Mouse (Mus musculus): ENCODE data around the gene Ttc28. TPM values are rescaled to one million over a fixed set of nuclear protein-coding genes. Genes with fewer than 3 reads are reported as not detected.

The Ttc28 gene
- polyA plus RNA-seq, 1 experiment from 2014 or later = 3.5 TPM

GRCm38 (mm10) chr5:111114597-111114996, 235.0 kb downstream of the Ttc28 start:
- WGBS = 77% methylated on average over 10 of the region's 10 CpGs
- no peak overlapping the region for H3K4me2 ChIP-seq (replicated peaks; ENCODE audit: low read depth)
- no peak for DNase-seq (ENCODE audit: low spot score)

GRCm38 (mm10) chr5:111115519-111116350, 236.1 kb downstream of the Ttc28 start:
- Histone ChIP-seq H3K9ac (ENCODE audit: low read length) (no peak overlapping the region), H3K9me3 (ENCODE audit: control insufficient read depth, low read length) (no peaks in the 10 kb centered on the region), H3K36me3 (ENCODE audit: control insufficient read depth, insufficient read depth, low read length) (no peaks in the 10 kb centered on the region), H3K4me2 (replicated peaks; ENCODE audit: low read depth) (no peak overlapping the region), H3K4me3 (ENCODE audit: low read depth, low read length) (no peak overlapping the region), H3K27me3 (ENCODE audit: control insufficient read depth, insufficient read depth, low read length) (no peaks in the 10 kb centered on the region), H3K4me1 (replicated peaks; ENCODE audit: control insufficient read depth, insufficient read depth) (no peaks in the 10 kb centered on the region), H3K27ac (replicated peaks) (no peak overlapping the region)
- 59% methylated on average over 15 of the region's 15 CpGs for WGBS
- ATAC-seq (ENCODE audit: low FRiP score, low TSS enrichment) (no peak), DNase-seq (ENCODE audit: low spot score) (no peak)
- TF ChIP-seq EP300 (optimal IDR thresholded peaks at IDR 0.05) (no peak), CTCF (IDR thresholded peaks at IDR 0.05; ENCODE audit: low read depth) (no peak)

More at GRCm38 (mm10) chr5:111114597-111114996, 235.0 kb downstream of the Ttc28 start:
- Histone ChIP-seq H3K4me3 (ENCODE audit: low read depth, low read length) (no peak overlapping the region), H3K27ac (replicated peaks) (no peak overlapping the region), H3K4me1 (replicated peaks; ENCODE audit: control insufficient read depth, insufficient read depth) (no peaks in the 10 kb centered on the region), H3K9ac (ENCODE audit: low read length) (no peak overlapping the region), H3K36me3 (ENCODE audit: control insufficient read depth, insufficient read depth, low read length) (no peaks in the 10 kb centered on the region), H3K9me3 (ENCODE audit: control insufficient read depth, low read length) (no peaks in the 10 kb centered on the region), H3K27me3 (ENCODE audit: control insufficient read depth, insufficient read depth, low read length) (no peaks in the 10 kb centered on the region)
- ATAC-seq (ENCODE audit: low FRiP score, low TSS enrichment) = no peak
- TF ChIP-seq EP300 (optimal IDR thresholded peaks at IDR 0.05) (no peak), CTCF (IDR thresholded peaks at IDR 0.05; ENCODE audit: low read depth) (no peak)

GRCm38 (mm10) chr5:111119805-111120204, 240.2 kb downstream of the Ttc28 start:
- DNase-seq (ENCODE audit: low spot score) = no peak
- Histone ChIP-seq H3K4me3 (ENCODE audit: low read depth, low read length) (no peak overlapping the region), H3K9me3 (ENCODE audit: control insufficient read depth, low read length) (no peaks in the 10 kb centered on the region), H3K9ac (ENCODE audit: low read length) (no peak overlapping the region), H3K4me1 (replicated peaks; ENCODE audit: control insufficient read depth, insufficient read depth) (no peaks in the 10 kb centered on the region), H3K27ac (replicated peaks) (no peak overlapping the region), H3K27me3 (ENCODE audit: control insufficient read depth, insufficient read depth, low read length) (no peaks in the 10 kb centered on the region), H3K36me3 (ENCODE audit: control insufficient read depth, insufficient read depth, low read length) (no peaks in the 10 kb centered on the region), H3K4me2 (replicated peaks; ENCODE audit: low read depth) (no peak overlapping the region)
- ATAC-seq (ENCODE audit: low FRiP score, low TSS enrichment) = no peak
- 82% methylated on average over 3 of the region's 3 CpGs for WGBS
- TF ChIP-seq CTCF (IDR thresholded peaks at IDR 0.05; ENCODE audit: low read depth) (no peak), EP300 (optimal IDR thresholded peaks at IDR 0.05) (no peak)

GRCm38 (mm10) chr5:111120298-111120697, 240.7 kb downstream of the Ttc28 start:
- Histone ChIP-seq H3K27ac (replicated peaks) (no peak overlapping the region), H3K4me3 (ENCODE audit: low read depth, low read length) (no peak overlapping the region), H3K9ac (ENCODE audit: low read length) (no peak overlapping the region), H3K4me2 (replicated peaks; ENCODE audit: low read depth) (no peak overlapping the region), H3K4me1 (replicated peaks; ENCODE audit: control insufficient read depth, insufficient read depth) (no peaks in the 10 kb centered on the region), H3K27me3 (ENCODE audit: control insufficient read depth, insufficient read depth, low read length) (no peaks in the 10 kb centered on the region), H3K36me3 (ENCODE audit: control insufficient read depth, insufficient read depth, low read length) (no peaks in the 10 kb centered on the region), H3K9me3 (ENCODE audit: control insufficient read depth, low read length) (no peaks in the 10 kb centered on the region)
- TF ChIP-seq EP300 (optimal IDR thresholded peaks at IDR 0.05) (no peak), CTCF (IDR thresholded peaks at IDR 0.05; ENCODE audit: low read depth) (no peak)
- 87% methylated on average over 7 of the region's 7 CpGs for WGBS
- ATAC-seq (ENCODE audit: low FRiP score, low TSS enrichment) (no peak), DNase-seq (ENCODE audit: low spot score) (no peak)

- no peak for TF ChIP-seq EP300 (optimal IDR thresholded peaks at IDR 0.05)
- TF ChIP-seq CTCF (IDR thresholded peaks at IDR 0.05; ENCODE audit: low read depth) = no peak
- no peaks in the 10 kb centered on the region for H3K4me1 ChIP-seq (replicated peaks; ENCODE audit: control insufficient read depth, insufficient read depth)
- no peak overlapping the region for H3K9ac ChIP-seq (ENCODE audit: low read length)
- no peaks in the 10 kb centered on the region for H3K9me3 ChIP-seq (ENCODE audit: control insufficient read depth, low read length)
- no peak overlapping the region for H3K4me3 ChIP-seq (ENCODE audit: low read depth, low read length)
- WGBS = 49% methylated on average over 10 of the region's 10 CpGs
- DNase-seq (ENCODE audit: low spot score) (no peak), ATAC-seq (ENCODE audit: low FRiP score, low TSS enrichment) (no peak)
- no peak overlapping the region for H3K4me2 ChIP-seq (replicated peaks; ENCODE audit: low read depth)
- no peak overlapping the region for H3K27ac ChIP-seq (replicated peaks)
- no peaks in the 10 kb centered on the region for H3K27me3 ChIP-seq (ENCODE audit: control insufficient read depth, insufficient read depth, low read length)
- H3K36me3 ChIP-seq (ENCODE audit: control insufficient read depth, insufficient read depth, low read length) = no peaks in the 10 kb centered on the region
Observed at GRCm38 (mm10) chr5:111120705-111121420, 241.3 kb downstream of the Ttc28 start.

Measured in stomach, postnatal 0 days (tissue).